Mouse (Mus musculus) forebrain, embryonic 16.5 days (tissue): ENCODE measurements at regions not wholly inside any gene's neighbourhood (a gene's known extent, or its start where the extent isn't known, plus 50 kb on each side); places are given as distances from the start of the nearest gene placed in this dataset.

Experiments
- ATAC-seq: fragments of 200-750 bp; cut with Nextera tagmentation; 2 replicates; pipeline ENCODE4 v1.8.0; 2017; ENCODE audit warnings: mild to moderate bottlenecking, moderate library complexity
- H3K27ac ChIP-seq: fragments of 300-500 bp; sonication (generic); 2 replicates; pipeline ENCODE4 v1.5.1; 2014; ENCODE audit warnings: low read length, control low read depth
- H3K27me3 ChIP-seq: fragments of 300-500 bp; sonication (generic); replicated peaks from 2 replicates; pipeline ENCODE4 v1.6.1; 2014; ENCODE audit warnings: low read length; ENCODE audit not compliant: control insufficient read depth, insufficient read depth
- H3K36me3 ChIP-seq: fragments of 300-500 bp; sonication (generic); 2 replicates; pipeline ENCODE4 v1.6.1; 2014; ENCODE audit not compliant: control insufficient read depth, insufficient read depth
- H3K4me1 ChIP-seq: fragments of 300-500 bp; sonication (generic); replicated peaks from 2 replicates; pipeline ENCODE4 v1.6.1; 2014; ENCODE audit warnings: low read length; ENCODE audit not compliant: control insufficient read depth, insufficient read depth
- H3K4me2 ChIP-seq: fragments of 300-500 bp; sonication (generic); 2 replicates; pipeline ENCODE4 v1.6.1; 2014; ENCODE audit warnings: mild to moderate bottlenecking, low read length, control low read depth
- H3K4me3 ChIP-seq: fragments of 300-500 bp; sonication (generic); replicated peaks from 2 replicates; pipeline ENCODE4 v1.5.1; 2014; ENCODE audit warnings: mild to moderate bottlenecking, low read length, control low read depth
- H3K9ac ChIP-seq: fragments of 300-500 bp; sonication (generic); replicated peaks from 2 replicates; pipeline ENCODE4 v1.6.1; 2014; ENCODE audit warnings: low read depth, low read length, control low read depth
- H3K9me3 ChIP-seq: fragments of 300-500 bp; sonication (generic); 2 replicates; pipeline ENCODE4 v1.6.1; 2016; ENCODE audit warnings: low read length; ENCODE audit not compliant: control insufficient read depth
- WGBS: fragments of 180-500 bp; shearing (Covaris S2); extraction: QIAGEN DNeasy Blood & Tissue Kit; methylation state at CpG from one replicate; pipeline ENCODE4 v1.1.7; 2014; 5-methylcytosine and 5-hydroxymethylcytosine counted together

DNA sequence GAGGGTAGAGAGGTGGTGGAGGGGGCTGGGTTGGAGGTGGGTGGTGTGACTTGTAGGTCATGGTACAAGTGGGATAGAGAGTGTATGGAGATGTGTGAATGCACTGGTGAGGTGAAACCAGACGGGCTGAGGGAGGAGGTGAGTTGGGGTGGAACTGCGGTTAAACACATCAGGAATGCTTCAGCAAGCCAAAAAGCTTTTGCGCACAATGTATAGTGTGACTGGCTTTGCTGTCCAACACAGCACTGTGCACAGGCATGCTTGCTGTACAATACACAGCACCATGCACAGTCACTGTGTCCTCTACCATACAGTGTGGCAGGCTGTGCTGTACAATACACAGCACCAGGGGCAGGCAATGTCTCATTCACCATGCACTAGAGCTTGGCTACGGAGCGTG is 223.6 kb downstream of the Eipr1 start:
- H3K27ac ChIP-seq: no peak overlapping the region
- peaks cover 12% of the 10 kb centered on the region for H3K4me1 ChIP-seq
- no peak overlapping the region for H3K9ac ChIP-seq
- no peaks in the 10 kb centered on the region for H3K36me3 ChIP-seq
- no peak overlapping the region for H3K4me3 ChIP-seq
- H3K9me3 ChIP-seq: no peaks in the 10 kb centered on the region
- 88% methylated on average over 5 of the region's 5 CpGs for WGBS
- ATAC-seq: peak; percentile 49; the same call in 1 of the 2 replicates
- H3K4me2 ChIP-seq: no peak overlapping the region
- H3K27me3 ChIP-seq: no peaks in the 10 kb centered on the region

GRCm38 (mm10) chr12:28979679-28980078 is 228.1 kb downstream of the Eipr1 start:
- Histone ChIP-seq H3K4me3 (no peak overlapping the region), H3K4me1 (peaks cover 5% of the 10 kb centered on the region), H3K27ac (no peak overlapping the region), H3K36me3 (no peaks in the 10 kb centered on the region), H3K9me3 (no peaks in the 10 kb centered on the region), H3K9ac (no peak overlapping the region), H3K4me2 (no peak overlapping the region), H3K27me3 (no peaks in the 10 kb centered on the region)
- ATAC-seq: no peak
- WGBS: 72% methylated on average over 7 of the region's 7 CpGs

DNA sequence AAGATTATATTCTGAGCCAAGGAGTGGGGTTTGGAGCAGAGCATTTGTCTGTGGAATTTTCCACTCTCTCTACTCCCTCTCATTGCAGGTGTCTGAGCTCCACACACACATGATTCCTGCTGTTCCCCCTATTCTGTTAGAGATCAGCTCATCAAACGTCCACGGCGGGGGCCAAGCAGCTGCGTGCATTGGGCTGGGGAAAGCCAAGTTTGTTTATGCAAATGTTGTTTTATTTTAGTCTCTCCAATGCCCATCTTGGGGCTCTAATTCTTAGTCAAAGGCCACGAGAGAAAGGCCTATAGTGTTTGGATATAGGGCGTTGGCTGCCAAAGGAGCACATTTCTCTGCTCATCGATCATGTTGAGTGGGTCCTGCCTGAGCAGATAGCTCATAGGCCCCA is 234.6 kb downstream of the Eipr1 start:
- Histone ChIP-seq H3K27ac (no peak overlapping the region), H3K9me3 (no peaks in the 10 kb centered on the region), H3K4me3 (no peak overlapping the region), H3K36me3 (no peaks in the 10 kb centered on the region), H3K4me1 (no peaks in the 10 kb centered on the region), H3K4me2 (no peak overlapping the region), H3K27me3 (no peaks in the 10 kb centered on the region), H3K9ac (no peak overlapping the region)
- 61% methylated on average over 7 of the region's 7 CpGs for WGBS
- ATAC-seq: no peak

- Histone ChIP-seq H3K9me3 (no peaks in the 10 kb centered on the region), H3K4me2 (no peak overlapping the region), H3K27ac (no peak overlapping the region), H3K9ac (no peak overlapping the region), H3K27me3 (no peaks in the 10 kb centered on the region), H3K4me1 (no peaks in the 10 kb centered on the region), H3K36me3 (no peaks in the 10 kb centered on the region), H3K4me3 (no peak overlapping the region)
- no peak for ATAC-seq
- WGBS: 80% methylated on average over 15 of the region's 15 CpGs
Observed at GRCm38 (mm10) chr12:28997474-28998192, 246.0 kb downstream of the Eipr1 start.

- 79% methylated on average over 6 of the region's 6 CpGs for WGBS
- H3K36me3 ChIP-seq: no peaks in the 10 kb centered on the region
- H3K9me3 ChIP-seq: no peaks in the 10 kb centered on the region
- no peak for ATAC-seq
- H3K9ac ChIP-seq: no peak overlapping the region
- H3K4me1 ChIP-seq: no peaks in the 10 kb centered on the region
- H3K4me3 ChIP-seq: no peak overlapping the region
- H3K27ac ChIP-seq: no peak overlapping the region
- H3K27me3 ChIP-seq: no peaks in the 10 kb centered on the region
- H3K4me2 ChIP-seq: no peak overlapping the region
Observed at GRCm38 (mm10) chr12:28999963-29000451, 248.4 kb downstream of the Eipr1 start.

GRCm38 (mm10) chr12:29004504-29004903 is 252.9 kb downstream of the Eipr1 start:
- no peak overlapping the region for H3K4me2 ChIP-seq
- WGBS: 83% methylated on average over 13 of the region's 13 CpGs
- H3K4me3 ChIP-seq: no peak overlapping the region
- H3K27me3 ChIP-seq: no peaks in the 10 kb centered on the region
- no peak overlapping the region for H3K27ac ChIP-seq
- no peaks in the 10 kb centered on the region for H3K4me1 ChIP-seq
- no peak overlapping the region for H3K9ac ChIP-seq
- H3K36me3 ChIP-seq: no peaks in the 10 kb centered on the region
- H3K9me3 ChIP-seq: no peaks in the 10 kb centered on the region
- ATAC-seq: no peak

DNA sequence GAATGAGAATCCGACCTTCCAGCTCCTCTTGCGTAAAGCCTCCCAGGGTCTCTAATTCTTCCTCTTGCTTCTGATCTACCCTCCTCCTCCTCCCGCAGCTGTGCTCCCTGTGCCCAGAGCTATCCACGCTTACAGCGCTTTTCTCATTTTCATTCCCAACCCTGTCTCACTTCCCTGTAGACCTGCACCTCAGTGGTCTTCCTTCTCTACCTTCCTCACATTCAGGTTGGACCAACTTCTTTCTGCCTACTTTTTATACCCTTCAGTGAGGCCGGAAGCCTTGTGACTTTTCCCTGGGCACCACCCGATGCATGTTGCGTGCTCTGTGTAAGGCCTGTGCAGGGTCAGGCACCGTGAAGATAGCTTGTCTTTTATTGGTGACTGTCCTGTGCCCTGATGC is 263.0 kb downstream of the Eipr1 start:
- no peak overlapping the region for H3K9ac ChIP-seq
- no peaks in the 10 kb centered on the region for H3K9me3 ChIP-seq
- H3K27me3 ChIP-seq: no peaks in the 10 kb centered on the region
- H3K4me2 ChIP-seq: no peak overlapping the region
- no peaks in the 10 kb centered on the region for H3K36me3 ChIP-seq
- peaks cover 16% of the 10 kb centered on the region for H3K4me1 ChIP-seq
- no peak overlapping the region for H3K27ac ChIP-seq
- 89% methylated on average over 9 of the region's 9 CpGs for WGBS
- ATAC-seq: no peak
- H3K4me3 ChIP-seq: no peak overlapping the region

DNA sequence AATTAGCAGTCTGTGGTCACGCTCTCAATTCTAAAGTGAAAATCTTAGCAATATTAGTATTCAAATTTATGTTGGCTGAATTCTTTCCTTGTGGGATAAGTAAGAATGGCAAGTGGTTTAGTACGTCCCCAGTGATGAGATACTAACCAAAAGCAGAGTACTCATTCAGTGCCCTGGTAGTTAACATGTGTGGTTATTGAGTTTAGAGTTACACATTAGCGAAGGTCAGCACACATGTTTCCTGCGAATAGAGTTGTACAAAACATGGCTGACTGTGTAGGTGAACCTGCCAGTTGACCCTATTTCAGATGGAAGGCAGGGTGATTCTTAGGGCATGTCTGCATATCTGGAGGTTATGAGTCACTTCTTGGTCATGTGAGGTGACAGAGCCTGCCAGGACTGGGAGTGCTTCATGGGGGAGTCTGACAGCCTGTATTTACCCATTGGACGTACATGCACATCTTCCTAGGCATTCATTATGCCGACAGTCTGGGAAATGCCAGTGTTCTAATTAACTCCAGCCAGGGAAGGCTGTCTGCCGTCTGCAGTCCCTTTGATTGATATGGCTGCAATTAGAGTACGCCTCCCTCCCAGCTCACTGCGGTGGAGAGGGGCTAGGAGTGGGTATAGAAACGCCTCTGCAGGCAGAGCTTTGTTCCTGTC is 263.7 kb downstream of the Eipr1 start:
- peaks cover 16% of the 10 kb centered on the region for H3K4me1 ChIP-seq
- H3K4me2 ChIP-seq: no peak overlapping the region
- 24% methylated on average over 10 of the region's 10 CpGs for WGBS
- ATAC-seq: peak; percentile 98
- H3K27me3 ChIP-seq: no peaks in the 10 kb centered on the region
- peak overlapping the region; percentile 80 for H3K27ac ChIP-seq
- H3K36me3 ChIP-seq: no peaks in the 10 kb centered on the region
- no peaks in the 10 kb centered on the region for H3K9me3 ChIP-seq
- H3K9ac ChIP-seq: 0 out of 2 replicates have a peak overlapping the region, but pooled peaks have one; percentile 7
- no peak overlapping the region for H3K4me3 ChIP-seq

DNA sequence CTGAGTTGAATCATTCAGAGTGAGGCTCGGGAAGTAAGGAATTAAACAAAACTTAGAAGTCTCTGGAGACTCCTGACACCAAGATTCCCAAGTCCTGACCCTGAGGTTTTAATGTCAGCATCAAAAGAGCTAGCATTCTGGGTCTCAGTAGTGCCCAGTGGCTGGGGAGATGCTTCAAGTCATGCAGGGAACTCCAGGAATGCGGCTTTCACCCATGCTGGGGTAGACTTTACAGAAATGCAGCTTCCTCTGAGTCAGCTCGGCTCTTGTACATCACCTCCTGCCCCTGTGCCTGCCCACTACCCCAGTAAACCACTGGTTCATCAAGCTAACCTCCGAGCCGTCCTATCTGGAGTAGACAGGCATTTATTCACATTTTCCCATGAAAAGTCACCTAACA is 269.5 kb downstream of the Eipr1 start:
- Histone ChIP-seq H3K4me3 (no peak overlapping the region), H3K4me2 (no peak overlapping the region), H3K9me3 (no peaks in the 10 kb centered on the region), H3K27ac (no peak overlapping the region), H3K4me1 (peaks cover 3% of the 10 kb centered on the region; the same call in 1 of the 2 replicates), H3K9ac (no peak overlapping the region), H3K27me3 (no peaks in the 10 kb centered on the region), H3K36me3 (no peaks in the 10 kb centered on the region)
- no peak for ATAC-seq
- WGBS: 84% methylated on average over 5 of the region's 5 CpGs
